Mouse (Mus musculus): ENCODE data around the gene Tmem202.

DNA sequence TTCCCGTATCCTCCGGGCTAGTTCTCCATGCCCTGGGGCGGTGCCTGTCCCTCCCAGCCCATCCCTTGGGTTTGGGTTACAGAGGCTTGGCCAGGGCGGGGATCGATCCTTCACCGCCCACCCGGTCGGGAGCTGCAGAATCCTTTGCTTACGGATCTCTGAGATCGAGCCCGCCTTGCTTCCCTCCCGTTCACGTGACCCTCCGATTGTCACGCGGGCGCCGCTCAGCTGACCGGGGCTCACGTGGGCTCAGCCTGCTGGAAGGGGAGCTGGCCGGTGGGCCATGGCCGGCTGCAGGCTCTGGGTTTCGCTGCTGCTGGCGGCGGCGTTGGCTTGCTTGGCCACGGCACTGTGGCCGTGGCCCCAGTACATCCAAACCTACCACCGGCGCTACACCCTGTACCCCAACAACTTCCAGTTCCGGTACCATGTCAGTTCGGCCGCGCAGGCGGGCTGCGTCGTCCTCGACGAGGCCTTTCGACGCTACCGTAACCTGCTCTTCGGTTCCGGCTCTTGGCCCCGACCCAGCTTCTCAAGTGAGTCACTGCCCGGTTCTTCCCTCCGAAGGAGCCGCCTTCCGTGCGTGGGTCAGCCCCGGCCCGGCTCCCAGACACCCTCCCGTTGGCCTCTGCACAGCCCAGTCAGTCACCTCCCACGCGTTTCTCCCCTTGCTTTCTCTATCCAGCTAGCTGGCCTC is at the start of gene Tmem202, which contains the start of gene Hexa:
- TF ChIP-seq CTCF (IDR thresholded peaks at IDR 0.05; ENCODE audit: extremely low read depth, insufficient read depth, insufficient read length, insufficient replicate concordance): no peak
- TF ChIP-seq POLR2A (IDR thresholded peaks at IDR 0.05; ENCODE audit: low read depth, low read length): peak; percentile 71
